Mouse (Mus musculus): Measurements from ENCODE around the gene Klf7. TPM values are rescaled to one million over a fixed set of nuclear protein-coding genes. Genes with fewer than 3 reads are reported as not detected.
A peak's percentile ranks its signal among the peaks of the same experiment; 100 is the strongest.

The Klf7 gene
- polyA plus RNA-seq, 1 experiment from 2014 or later = 17.9 TPM

DNA sequence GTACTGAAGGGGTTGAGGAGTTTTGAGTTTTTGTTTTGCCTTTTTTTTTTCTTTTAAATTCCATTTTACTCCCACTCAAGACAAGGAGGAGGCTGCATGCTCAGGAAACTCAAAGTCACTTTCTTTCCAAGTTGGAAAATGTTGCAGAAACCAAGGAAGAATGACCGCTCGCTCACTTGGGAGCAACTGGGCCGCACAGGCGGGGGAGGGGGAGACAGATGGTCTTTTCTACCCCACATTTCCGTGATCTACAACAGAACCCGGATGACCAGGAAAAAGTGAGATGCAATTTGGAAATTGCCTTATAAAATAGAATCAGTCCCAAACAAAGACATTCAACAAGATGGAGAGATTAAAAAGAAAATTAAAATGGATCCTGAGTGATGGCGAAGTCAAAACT lies 14.6 kb downstream of the Klf7 start:
- no peaks in the 10 kb centered on the region for H3K36me3 ChIP-seq (ENCODE audit: insufficient read depth, low read length)
- H3K9me3 ChIP-seq (replicated peaks; ENCODE audit: low read length) = no peaks in the 10 kb centered on the region
- H3K4me1 ChIP-seq (replicated peaks; ENCODE audit: insufficient read depth, low read length) = peaks cover 4% of the 10 kb centered on the region; the same call in 1 of the 2 replicates
- no peak overlapping the region for H3K4me2 ChIP-seq (ENCODE audit: low read length)
- TF ChIP-seq CTCF (IDR thresholded peaks at IDR 0.05; ENCODE audit: low read depth) = no peak
- H3K27me3 ChIP-seq (ENCODE audit: insufficient read depth, low read length) = no peaks in the 10 kb centered on the region
- DNase-seq (ENCODE audit: low spot score) (no peak), ATAC-seq (replicated peaks; ENCODE audit: low FRiP score, low read depth) (no peak)
- H3K9ac ChIP-seq (ENCODE audit: low read depth, low read length) = no peak overlapping the region
- peak overlapping the region; percentile 47; the same call in 1 of the 2 replicates for H3K27ac ChIP-seq
- 49% methylated on average over 7 of the region's 7 CpGs for WGBS
- no peak overlapping the region for H3K4me3 ChIP-seq (replicated peaks; ENCODE audit: low read depth, low read length)

DNA sequence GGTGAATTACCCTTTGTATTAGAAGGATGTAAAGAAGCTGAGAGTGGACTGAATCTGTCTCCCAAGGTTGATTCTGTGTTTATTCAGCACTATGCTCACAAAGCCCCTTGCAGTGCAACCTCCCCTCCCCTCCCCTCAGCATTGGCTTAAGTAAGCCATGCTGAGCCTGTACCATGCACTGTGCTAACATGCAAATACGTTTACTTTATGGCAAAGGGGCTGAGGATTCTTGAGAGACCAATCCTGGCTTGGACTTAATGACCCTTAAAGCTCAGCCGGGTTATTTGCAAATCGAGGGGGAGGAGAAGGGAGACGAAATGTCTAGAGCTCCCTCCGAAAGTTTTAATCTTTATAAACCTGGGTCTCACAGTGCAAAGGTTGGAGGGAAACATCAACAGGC lies 16.0 kb downstream of the Klf7 start:
- Histone ChIP-seq H3K36me3 (ENCODE audit: insufficient read depth, low read length) (no peaks in the 10 kb centered on the region), H3K4me1 (replicated peaks; ENCODE audit: insufficient read depth, low read length) (peaks cover 4% of the 10 kb centered on the region; the same call in 1 of the 2 replicates), H3K4me2 (ENCODE audit: low read length) (peak overlapping the region; percentile 42), H3K4me3 (replicated peaks; ENCODE audit: low read depth, low read length) (0 out of 2 replicates have a peak overlapping the region, but pooled peaks have one; percentile 1), H3K9me3 (replicated peaks; ENCODE audit: low read length) (no peaks in the 10 kb centered on the region), H3K9ac (ENCODE audit: low read depth, low read length) (peak overlapping the region; percentile 36; the same call in 1 of the 2 replicates), H3K27me3 (ENCODE audit: insufficient read depth, low read length) (no peaks in the 10 kb centered on the region), H3K27ac (peak overlapping the region; percentile 65)
- TF ChIP-seq CTCF (IDR thresholded peaks at IDR 0.05; ENCODE audit: low read depth) = no peak
- DNase-seq (ENCODE audit: low spot score) = peak; percentile 68
- WGBS = 21% methylated on average over 5 of the region's 5 CpGs
- ATAC-seq (replicated peaks; ENCODE audit: low FRiP score, low read depth) = peak; percentile 87

DNA sequence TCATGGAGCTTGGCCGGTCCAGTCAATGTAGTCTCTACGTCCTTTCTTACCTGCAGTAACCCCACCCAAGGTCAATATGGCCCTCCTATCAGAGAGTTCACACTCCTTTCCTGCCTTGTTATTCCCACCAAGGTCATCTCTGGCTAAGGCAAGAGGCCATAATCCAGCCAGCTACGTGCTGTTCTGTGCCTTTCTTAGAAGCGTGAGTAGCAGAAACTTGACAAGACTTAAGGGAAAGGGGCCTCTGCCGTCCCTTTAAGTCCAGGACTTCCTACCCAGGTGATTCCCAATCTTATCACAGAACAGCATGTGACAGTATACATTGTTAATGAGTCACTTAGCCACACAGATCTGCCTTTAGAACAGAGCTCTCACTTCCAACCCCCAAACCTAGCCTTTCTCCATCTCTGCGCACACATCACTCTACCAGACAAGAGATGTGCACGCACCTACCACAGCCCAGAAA lies 16.9 kb downstream of the Klf7 start:
- no peak for ATAC-seq (replicated peaks; ENCODE audit: low FRiP score, low read depth)
- Histone ChIP-seq H3K4me2 (ENCODE audit: low read length) (no peak overlapping the region), H3K9me3 (replicated peaks; ENCODE audit: low read length) (no peaks in the 10 kb centered on the region), H3K9ac (ENCODE audit: low read depth, low read length) (no peak overlapping the region), H3K36me3 (ENCODE audit: insufficient read depth, low read length) (no peaks in the 10 kb centered on the region), H3K4me3 (replicated peaks; ENCODE audit: low read depth, low read length) (no peak overlapping the region), H3K4me1 (replicated peaks; ENCODE audit: insufficient read depth, low read length) (peaks cover 4% of the 10 kb centered on the region; the same call in 1 of the 2 replicates), H3K27me3 (ENCODE audit: insufficient read depth, low read length) (no peaks in the 10 kb centered on the region), H3K27ac (no peak overlapping the region)
- WGBS = 83% methylated on average over 7 of the region's 7 CpGs
- TF ChIP-seq CTCF (IDR thresholded peaks at IDR 0.05; ENCODE audit: low read depth) = no peak
- DNase-seq (ENCODE audit: low spot score) = no peak

DNA sequence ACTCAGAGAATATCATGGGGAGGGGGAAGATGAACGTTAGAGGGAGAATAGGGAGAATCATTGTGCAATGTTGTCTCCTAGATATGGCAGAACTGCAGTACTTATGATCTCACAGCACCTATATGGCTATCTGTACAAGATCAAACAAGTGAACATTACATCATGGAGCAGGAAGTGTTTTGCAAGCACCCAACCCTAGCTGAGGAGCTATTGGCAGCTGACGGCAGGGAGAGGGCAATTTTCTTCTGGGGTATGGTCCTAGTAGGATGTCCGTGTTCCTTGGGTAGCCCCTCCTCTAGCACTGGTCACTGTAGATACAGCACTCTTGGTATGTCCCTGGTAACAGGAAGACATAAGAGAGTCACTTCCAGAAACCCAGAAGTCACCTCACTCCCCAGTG lies 17.4 kb downstream of the Klf7 start:
- Histone ChIP-seq H3K4me1 (replicated peaks; ENCODE audit: insufficient read depth, low read length) (peaks cover 4% of the 10 kb centered on the region; the same call in 1 of the 2 replicates), H3K9me3 (replicated peaks; ENCODE audit: low read length) (no peaks in the 10 kb centered on the region), H3K9ac (ENCODE audit: low read depth, low read length) (no peak overlapping the region), H3K4me2 (ENCODE audit: low read length) (no peak overlapping the region), H3K36me3 (ENCODE audit: insufficient read depth, low read length) (no peaks in the 10 kb centered on the region), H3K27me3 (ENCODE audit: insufficient read depth, low read length) (no peaks in the 10 kb centered on the region), H3K27ac (no peak overlapping the region), H3K4me3 (replicated peaks; ENCODE audit: low read depth, low read length) (no peak overlapping the region)
- DNase-seq (ENCODE audit: low spot score) = no peak
- ATAC-seq (replicated peaks; ENCODE audit: low FRiP score, low read depth) = no peak
- no peak for TF ChIP-seq CTCF (IDR thresholded peaks at IDR 0.05; ENCODE audit: low read depth)
- WGBS = 83% methylated on average over 3 of the region's 3 CpGs

GRCm38 (mm10) chr1:64101331-64101730 lies 20.8 kb downstream of the Klf7 start:
- no peak for TF ChIP-seq CTCF (IDR thresholded peaks at IDR 0.05; ENCODE audit: low read depth)
- Histone ChIP-seq H3K36me3 (ENCODE audit: insufficient read depth, low read length) (no peaks in the 10 kb centered on the region), H3K4me3 (replicated peaks; ENCODE audit: low read depth, low read length) (no peak overlapping the region), H3K27ac (no peak overlapping the region), H3K4me1 (replicated peaks; ENCODE audit: insufficient read depth, low read length) (peaks cover 24% of the 10 kb centered on the region), H3K27me3 (ENCODE audit: insufficient read depth, low read length) (no peaks in the 10 kb centered on the region), H3K9ac (ENCODE audit: low read depth, low read length) (no peak overlapping the region), H3K4me2 (ENCODE audit: low read length) (no peak overlapping the region), H3K9me3 (replicated peaks; ENCODE audit: low read length) (no peaks in the 10 kb centered on the region)
- WGBS = 60% methylated on average over 3 of the region's 3 CpGs
- ATAC-seq (replicated peaks; ENCODE audit: low FRiP score, low read depth) (no peak), DNase-seq (ENCODE audit: low spot score) (no peak)

- 61% methylated on average over 4 of the region's 4 CpGs for WGBS
- no peak for DNase-seq (ENCODE audit: low spot score)
- Histone ChIP-seq H3K27ac (peak overlapping the region; percentile 13; the same call in 1 of the 2 replicates), H3K9ac (ENCODE audit: low read depth, low read length) (no peak overlapping the region), H3K4me3 (replicated peaks; ENCODE audit: low read depth, low read length) (no peak overlapping the region), H3K9me3 (replicated peaks; ENCODE audit: low read length) (no peaks in the 10 kb centered on the region), H3K36me3 (ENCODE audit: insufficient read depth, low read length) (no peaks in the 10 kb centered on the region), H3K4me1 (replicated peaks; ENCODE audit: insufficient read depth, low read length) (peaks cover 21% of the 10 kb centered on the region), H3K27me3 (ENCODE audit: insufficient read depth, low read length) (no peaks in the 10 kb centered on the region), H3K4me2 (ENCODE audit: low read length) (no peak overlapping the region)
- TF ChIP-seq CTCF (IDR thresholded peaks at IDR 0.05; ENCODE audit: low read depth) = no peak
- no peak for ATAC-seq (replicated peaks; ENCODE audit: low FRiP score, low read depth)
Observed at GRCm38 (mm10) chr1:64098800-64099199, 23.3 kb downstream of the Klf7 start.

All from kidney, postnatal 0 days (tissue).